Mouse (Mus musculus) cerebellum, adult 11-12 months (tissue): ENCODE results near the gene Amigo1.
A peak's percentile ranks its signal among the peaks of the same experiment; 100 is the strongest.
"Not testable (repeated sequence)": the region's sequence is repeated elsewhere in the genome, so short reads cannot be mapped to it uniquely, and the experiment has no call there.

Experiments
- DNase-seq: peaks from one replicate; pipeline ENCODE4 v3.0.0; 2022

The Amigo1 gene

GRCm38 (mm10) chr3:108210771-108211139 lies 24.6 kb downstream of the Amigo1 start, which contains the start of gene Atxn7l2:
TSS of gene Atxn7l2 (minus strand) at chr3:108210934.
- DNase-seq: no peak

- peak; percentile 72 for DNase-seq
Measured at GRCm38 (mm10) chr3:108211845-108212244, 25.7 kb downstream of the Amigo1 start.

- DNase-seq: peak; percentile 64
Measured at GRCm38 (mm10) chr3:108212406-108212805, 26.3 kb downstream of the Amigo1 start.

GRCm38 (mm10) chr3:108214734-108215133 lies 28.6 kb downstream of the Amigo1 start:
- no peak for DNase-seq

GRCm38 (mm10) chr3:108220661-108221060 lies 34.5 kb downstream of the Amigo1 start:
- DNase-seq: no peak

GRCm38 (mm10) chr3:108225711-108226557 lies 39.8 kb downstream of the Amigo1 start:
- DNase-seq: no peak

- DNase-seq: peak; percentile 12
Measured at GRCm38 (mm10) chr3:108226558-108227350, 40.6 kb downstream of the Amigo1 start, which contains the start of gene Sypl2. TSS of gene Sypl2 (minus strand) at chr3:108226648.

GRCm38 (mm10) chr3:108227521-108227920 lies 41.4 kb downstream of the Amigo1 start:
- no peak for DNase-seq

- no peak for DNase-seq
Measured at GRCm38 (mm10) chr3:108231646-108232045, 45.5 kb downstream of the Amigo1 start.

GRCm38 (mm10) chr3:108237474-108238102 lies 51.5 kb downstream of the Amigo1 start:
- not testable (repeated sequence) for DNase-seq

- no peak for DNase-seq
Measured at GRCm38 (mm10) chr3:108241243-108241839, 55.2 kb downstream of the Amigo1 start.
